In the genomic region with DNA sequence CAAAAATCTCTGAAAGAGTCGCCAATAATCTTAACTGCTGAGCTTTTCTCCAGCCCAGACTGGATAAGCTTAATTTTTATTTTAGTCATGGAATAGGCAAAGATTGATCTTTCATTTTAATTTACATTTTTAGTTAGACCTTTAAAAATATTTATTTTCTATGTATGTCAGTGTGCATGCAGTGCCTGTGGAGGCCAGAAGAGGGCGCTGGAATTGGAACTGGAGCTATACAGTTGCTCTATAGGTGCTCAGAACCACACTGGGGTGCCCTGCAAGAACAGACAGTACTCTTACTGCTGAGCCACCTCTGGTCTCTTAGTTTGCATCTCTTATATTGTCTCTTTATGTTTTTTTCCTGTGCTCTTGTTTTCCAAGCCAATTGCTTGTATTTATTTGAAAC, we compare ENCODE assay signal across 7 mouse cellular contexts. TPM values are rescaled to one million over a fixed set of nuclear protein-coding genes. Genes with fewer than 3 reads are reported as not detected.
DNase-seq lines count a peak whose midpoint lies in the region; ATAC-seq and TF ChIP-seq lines count a peak whose summit lies in the region.

No protein-coding gene starts in this region.

- no peaks in the 10 kb centered on the region for H3K4me1 ChIP-seq in CH12.LX (ENCODE audit: control insufficient read depth in 1 of 2, insufficient read depth in 2 of 2)
- H3K4me1 ChIP-seq in liver, embryonic 14.5 days (replicated peaks; ENCODE audit: control insufficient read depth in 2 of 2, insufficient read depth in 2 of 2, low read length in 1 of 2), result no peaks in the 10 kb centered on the region
- no peaks in the 10 kb centered on the region for H3K4me1 ChIP-seq in forebrain, embryonic 13.5 days

- no peak overlapping the region for H3K27ac ChIP-seq in CH12.LX (ENCODE audit: insufficient read depth, low read depth)
- no peak overlapping the region for H3K27ac ChIP-seq in liver, embryonic 14.5 days
- no peak overlapping the region for H3K27ac ChIP-seq in forebrain, embryonic 13.5 days

- peak; percentile 19 for DNase-seq in kidney, adult 9 months
- DNase-seq in kidney, adult 18-20 months, result no peak
- peak; percentile 48 for DNase-seq in CH12.LX (ENCODE audit: extremely low read depth)
- DNase-seq in NIH3T3 (ENCODE audit: low read depth), result peak; percentile 74
- no peak for DNase-seq in liver, embryonic 14.5 days (ENCODE audit: low read depth in 3 of 3, low spot score in 3 of 3)
- DNase-seq in thymus, postnatal 4 days, result peak; percentile 76

- 16% methylated on average over 2 of the region's 2 CpGs for WGBS in liver, embryonic 14.5 days (ENCODE audit: insufficient replicate concordance)
- 30% methylated on average over 2 of the region's 2 CpGs for WGBS in forebrain, embryonic 13.5 days

- H3K9me3 ChIP-seq in CH12.LX (replicated peaks; ENCODE audit: low read length), result no peaks in the 10 kb centered on the region
- H3K9me3 ChIP-seq in liver, embryonic 14.5 days (ENCODE audit: control insufficient read depth, low read length), result no peaks in the 10 kb centered on the region
- H3K9me3 ChIP-seq in forebrain, embryonic 13.5 days (replicated peaks), result no peaks in the 10 kb centered on the region

- ATAC-seq in liver, embryonic 14.5 days (ENCODE audit: insufficient read depth), result no peak
- no peak for ATAC-seq in forebrain, embryonic 13.5 days

- no peaks in the 10 kb centered on the region for H3K27me3 ChIP-seq in CH12.LX (replicated peaks)
- no peaks in the 10 kb centered on the region for H3K27me3 ChIP-seq in liver, embryonic 14.5 days (ENCODE audit: control insufficient read depth, insufficient read depth, low read length)
- H3K27me3 ChIP-seq in forebrain, embryonic 13.5 days, result no peaks in the 10 kb centered on the region

- peak; percentile 47 for TF ChIP-seq RAD21 in CH12.LX (IDR thresholded peaks at IDR 0.05; ENCODE audit: low read depth, low read length)

- peaks cover 76 to 90% of the 10 kb centered on the region in 2 experiments for H3K36me3 ChIP-seq in CH12.LX (replicated peaks in 1 of 2; ENCODE audit: control insufficient read depth in 1 of 2, insufficient read depth in 1 of 2, low read length in 1 of 2)
- H3K36me3 ChIP-seq in liver, embryonic 14.5 days (replicated peaks; ENCODE audit: control insufficient read depth, insufficient read depth, low read depth), result peaks cover 20% of the 10 kb centered on the region
- H3K36me3 ChIP-seq in forebrain, embryonic 13.5 days (ENCODE audit: poor library complexity, severe bottlenecking), result peaks cover 73% of the 10 kb centered on the region

- H3K9ac ChIP-seq in CH12.LX (ENCODE audit: insufficient read depth, low read depth), result no peak overlapping the region
- H3K9ac ChIP-seq in liver, embryonic 14.5 days (replicated peaks), result no peak overlapping the region
- no peak overlapping the region for H3K9ac ChIP-seq in forebrain, embryonic 13.5 days

- dilution Hi-C loops in CH12.LX (cut with MboI; ENCODE audit: extremely low pct_ligation_motif_present, extremely low pct_unique_long_range_greater_than_20kb, low sequenced_read_pairs), result no loop called here

- in situ Hi-C loops in CH12.LX (cut with MboI; ENCODE audit: low pct_ligation_motif_present, low pct_unique_long_range_greater_than_20kb, low sequenced_read_pairs), result no loop called here

- H3K4me2 ChIP-seq in CH12.LX (ENCODE audit: insufficient read depth, low read depth, poor library complexity, severe bottlenecking), result no peak overlapping the region
- H3K4me2 ChIP-seq in liver, embryonic 14.5 days (ENCODE audit: low read depth), result no peak overlapping the region
- H3K4me2 ChIP-seq in forebrain, embryonic 13.5 days, result no peak overlapping the region

- H3K4me3 ChIP-seq in CH12.LX (replicated peaks in 1 of 3; ENCODE audit: low read depth in 2 of 3, low read length in 2 of 3, poor library complexity in 1 of 3), result no peak overlapping the region
- H3K4me3 ChIP-seq in liver, embryonic 14.5 days (ENCODE audit: insufficient read depth in 1 of 2, low read depth in 2 of 2, low read length in 2 of 2), result no peak overlapping the region
- H3K4me3 ChIP-seq in forebrain, embryonic 13.5 days, result no peak overlapping the region

- H3K79me2 ChIP-seq in CH12.LX (replicated peaks; ENCODE audit: control insufficient read depth, extremely low read depth, insufficient read depth, poor library complexity, severe bottlenecking), result no peaks in the 10 kb centered on the region

- no peak for TF ChIP-seq EP300 in CH12.LX (IDR thresholded peaks at IDR 0.05; ENCODE audit: low read length)
- no peak for TF ChIP-seq EP300 in liver, embryonic 14.5 days (IDR thresholded peaks at IDR 0.05; ENCODE audit: low read depth)

- TF ChIP-seq CTCF in CH12.LX (conservative IDR thresholded peaks at IDR 0.05 in 1 of 2, IDR thresholded peaks at IDR 0.05 in 1 of 2; ENCODE audit: low read depth in 2 of 2, low read length in 2 of 2), result peak; percentile 56 to 76
- peak; percentile 76 for TF ChIP-seq CTCF in liver, embryonic 14.5 days (IDR thresholded peaks at IDR 0.05; ENCODE audit: low read depth)

- TF ChIP-seq POLR2A in CH12.LX (IDR thresholded peaks at IDR 0.05; ENCODE audit: low read depth, low read length), result no peak

TF ChIP-seq in CH12.LX, 34 proteins besides CTCF, POLR2A, EP300 and RAD21:
- TF ChIP-seq ZMIZ1 (IDR thresholded peaks at IDR 0.05; ENCODE audit: low read depth, low read length) (no peak), USF2 (conservative IDR thresholded peaks at IDR 0.05; ENCODE audit: low read depth, low read length) (no peak), MEF2A (IDR thresholded peaks at IDR 0.05; ENCODE audit: borderline replicate concordance, low read depth, low read length) (no peak), JUN (IDR thresholded peaks at IDR 0.05; ENCODE audit: insufficient read depth, low read depth, low read length) (no peak), RCOR1 (conservative IDR thresholded peaks at IDR 0.05; ENCODE audit: low read depth, low read length) (no peak), MAX (IDR thresholded peaks at IDR 0.05; ENCODE audit: low read length) (no peak), NELFE (IDR thresholded peaks at IDR 0.05; ENCODE audit: low read depth, low read length) (no peak), NRF1 (IDR thresholded peaks at IDR 0.05; ENCODE audit: low read depth, low read length) (no peak), MXI1 (IDR thresholded peaks at IDR 0.05; ENCODE audit: low read depth, low read length) (no peak), TCF12 (IDR thresholded peaks at IDR 0.05; ENCODE audit: low read depth, low read length) (no peak), ZC3H11A (IDR thresholded peaks at IDR 0.05; ENCODE audit: low read depth, low read length) (0 out of 2 replicates have a peak, but pooled peaks have one; percentile 24), ZNF384 (IDR thresholded peaks at IDR 0.05; ENCODE audit: low read depth, low read length) (no peak), ZKSCAN1 (IDR thresholded peaks at IDR 0.05; ENCODE audit: borderline replicate concordance, low read depth, low read length) (no peak), POLR2AphosphoS2 (IDR thresholded peaks at IDR 0.05; ENCODE audit: low read depth, low read length) (no peak), JUND (conservative IDR thresholded peaks at IDR 0.05; ENCODE audit: low read depth, low read length) (no peak), MAFK (IDR thresholded peaks at IDR 0.05; ENCODE audit: insufficient replicate concordance, low read length) (no peak), USF1 (IDR thresholded peaks at IDR 0.05; ENCODE audit: low read depth, low read length) (no peak), TBP (conservative IDR thresholded peaks at IDR 0.05; ENCODE audit: low read depth, low read length) (no peak), BHLHE40 (IDR thresholded peaks at IDR 0.05; ENCODE audit: low read depth, low read length) (0 out of 2 replicates have a peak, but pooled peaks have one; percentile 13), HCFC1 (IDR thresholded peaks at IDR 0.05; ENCODE audit: low read depth, low read length) (no peak), SMC3 (IDR thresholded peaks at IDR 0.05; ENCODE audit: low read depth, low read length) (peak; percentile 74)

RNA-seq across cellular contexts. Expression of a gene that starts 15.3 kb away (rescaled TPM):
- total RNA-seq in CH12.LX (2012; rRNA removed), result 10.4 and 11.9 TPM in 2 replicates
- total RNA-seq in CH12.LX (2014; rRNA removed), result 6.3 and 6.5 TPM in 2 replicates
- polyA plus RNA-seq in CH12.LX (2012; ENCODE audit: insufficient read length, low read depth), result 9.0 and 10.1 TPM in 2 replicates
- polyA plus RNA-seq in liver, embryonic 14.5 days (2012; rRNA removed), result 1.4 and 1.5 TPM in 2 replicates
- polyA plus RNA-seq in liver, embryonic 14.5 days (2014; fragmentation: Nextera tagmentation; extraction: Ambion mirVana), result 0.29 and 0.48 TPM in 2 replicates
- polyA plus RNA-seq in forebrain, embryonic 13.5 days (2015; fragmentation: Nextera tagmentation; extraction: Ambion mirVana), result 1.0 and 1.4 TPM in 2 replicates

RNA-seq across cellular contexts. Expression of a gene that starts 21.3 kb away (rescaled TPM):
- total RNA-seq in CH12.LX (2012; rRNA removed), result not detected in 2 replicates
- total RNA-seq in CH12.LX (2014; rRNA removed), result not detected in 2 replicates
- polyA plus RNA-seq in CH12.LX (2012; ENCODE audit: insufficient read length, low read depth), result not detected in 2 replicates
- polyA plus RNA-seq in liver, embryonic 14.5 days (2012; rRNA removed), result not detected in 2 replicates
- not detected in 2 replicates for polyA plus RNA-seq in liver, embryonic 14.5 days (2014; fragmentation: Nextera tagmentation; extraction: Ambion mirVana)
- not detected in 2 replicates for polyA plus RNA-seq in forebrain, embryonic 13.5 days (2015; fragmentation: Nextera tagmentation; extraction: Ambion mirVana)

RNA-seq across cellular contexts. Expression of a gene that starts 32.2 kb away (rescaled TPM):
- total RNA-seq in CH12.LX (2012; rRNA removed) (49.7 and 62.0 TPM in 2 replicates), CH12.LX (2014; rRNA removed) (24.6 and 26.6 TPM in 2 replicates)
- polyA plus RNA-seq in CH12.LX (2012; ENCODE audit: insufficient read length, low read depth), result 78.0 and 79.7 TPM in 2 replicates
- 5.2 and 8.0 TPM in 2 replicates for polyA plus RNA-seq in liver, embryonic 14.5 days (2012; rRNA removed)
- polyA plus RNA-seq in liver, embryonic 14.5 days (2014; fragmentation: Nextera tagmentation; extraction: Ambion mirVana), result 3.5 and 4.5 TPM in 2 replicates
- polyA plus RNA-seq in forebrain, embryonic 13.5 days (2015; fragmentation: Nextera tagmentation; extraction: Ambion mirVana), result 9.5 and 10.4 TPM in 2 replicates

RNA-seq across cellular contexts. Expression of a gene that starts 32.4 kb away (rescaled TPM):
- total RNA-seq in CH12.LX (2012; rRNA removed) (226 and 344 TPM in 2 replicates), CH12.LX (2014; rRNA removed) (500 and 646 TPM in 2 replicates)
- 511 and 674 TPM in 2 replicates for polyA plus RNA-seq in CH12.LX (2012; ENCODE audit: insufficient read length, low read depth)
- 351 and 427 TPM in 2 replicates for polyA plus RNA-seq in liver, embryonic 14.5 days (2012; rRNA removed)
- 916 and 969 TPM in 2 replicates for polyA plus RNA-seq in liver, embryonic 14.5 days (2014; fragmentation: Nextera tagmentation; extraction: Ambion mirVana)
- 1,392 and 1,705 TPM in 2 replicates for polyA plus RNA-seq in forebrain, embryonic 13.5 days (2015; fragmentation: Nextera tagmentation; extraction: Ambion mirVana)

RNA-seq across cellular contexts. Expression of a gene that starts 34.8 kb away (rescaled TPM):
- total RNA-seq in CH12.LX (2012; rRNA removed), result not detected in 2 replicates
- not detected in 2 replicates for total RNA-seq in CH12.LX (2014; rRNA removed)
- polyA plus RNA-seq in CH12.LX (2012; ENCODE audit: insufficient read length, low read depth), result not detected in 2 replicates
- not detected in 2 replicates for polyA plus RNA-seq in liver, embryonic 14.5 days (2012; rRNA removed)
- polyA plus RNA-seq in liver, embryonic 14.5 days (2014; fragmentation: Nextera tagmentation; extraction: Ambion mirVana), result not detected in 2 replicates
- polyA plus RNA-seq in forebrain, embryonic 13.5 days (2015; fragmentation: Nextera tagmentation; extraction: Ambion mirVana), result not detected in 2 replicates

Comparison
In these comparisons a context has a peak if more than half of its experiments do, and no peak if none do; other contexts are left out.
1. DNase-seq: peak in kidney, adult 9 months (single experiment), CH12.LX (single experiment), NIH3T3 (single experiment) and thymus, postnatal 4 days (single experiment); none in kidney, adult 18-20 months (single experiment) and liver, embryonic 14.5 days (0 of 3).